ENCODE assay signal across 1 mouse cellular context in the genomic region with DNA sequence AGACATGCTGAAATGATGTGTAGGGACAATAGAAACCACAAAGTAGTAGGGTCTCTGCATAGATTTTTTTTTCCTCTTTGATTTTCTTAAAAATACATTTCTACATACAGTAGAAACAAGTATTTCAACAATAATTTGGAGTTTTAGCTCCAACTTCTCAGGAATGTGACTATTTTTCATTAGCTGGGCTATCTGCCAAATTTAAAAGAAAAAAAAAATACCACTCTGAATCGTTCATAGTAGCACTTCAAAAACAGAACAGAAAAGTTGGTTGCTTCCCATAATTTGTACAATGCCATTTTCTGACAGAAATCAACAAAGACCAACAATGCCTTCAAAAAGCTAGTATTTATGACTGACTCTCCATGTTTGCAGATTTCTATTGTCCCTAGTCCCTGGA.
TF ChIP-seq lines count a peak whose summit lies in the region.

No protein-coding gene starts in this region.

TF ChIP-seq in CH12.LX, 34 proteins besides CTCF, POLR2A, EP300 and RAD21 (continued from another document):
- TF ChIP-seq MAX (IDR thresholded peaks at IDR 0.05; ENCODE audit: low read length) = no peak
- no peak for TF ChIP-seq JUN (IDR thresholded peaks at IDR 0.05; ENCODE audit: insufficient read depth, low read depth, low read length)
- TF ChIP-seq TCF12 (IDR thresholded peaks at IDR 0.05; ENCODE audit: low read depth, low read length) = no peak
- no peak for TF ChIP-seq MAZ (IDR thresholded peaks at IDR 0.05; ENCODE audit: low read depth, low read length)
- TF ChIP-seq USF2 (conservative IDR thresholded peaks at IDR 0.05; ENCODE audit: low read depth, low read length) = no peak
- no peak for TF ChIP-seq ZNF384 (IDR thresholded peaks at IDR 0.05; ENCODE audit: low read depth, low read length)
- TF ChIP-seq NELFE (IDR thresholded peaks at IDR 0.05; ENCODE audit: low read depth, low read length) = no peak
- no peak for TF ChIP-seq ZMIZ1 (IDR thresholded peaks at IDR 0.05; ENCODE audit: low read depth, low read length)
